ENCODE assay signal across 37 mouse cellular contexts in the genomic region with DNA sequence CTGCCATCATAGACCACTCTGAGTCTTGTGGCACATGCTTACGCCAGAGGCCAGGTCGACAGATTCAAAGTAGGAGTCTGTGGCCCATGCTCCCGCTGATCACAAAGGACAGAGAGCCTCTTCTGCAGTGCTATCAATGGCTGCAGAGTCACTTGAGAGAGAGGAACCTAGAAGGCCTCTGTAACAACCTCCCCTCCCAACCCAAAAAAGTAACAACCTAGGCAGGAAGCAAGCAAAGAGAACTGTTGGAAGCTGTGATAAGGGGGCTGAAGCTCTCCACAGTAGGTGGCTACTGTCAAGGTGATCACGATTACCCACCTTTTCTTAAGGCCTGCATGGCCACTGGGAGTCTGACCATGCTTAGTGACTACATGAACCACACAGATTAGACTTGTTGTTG. TPM values are rescaled to one million over a fixed set of nuclear protein-coding genes. Genes with fewer than 3 reads are reported as not detected.
"Had no signal": no experiment of that assay in that cellular context is flagged by ENCODE, and none has a peak within 500 bp of the region (broad histone marks: within the 10 kb centered on the region; RNA-seq: fewer than 3 reads in every experiment).

No protein-coding gene starts in this region.

- H3K9ac ChIP-seq: embryonic facial prominence, embryonic 12.5 days; embryonic facial prominence, embryonic 13.5 days; embryonic facial prominence, embryonic 15.5 days; forebrain, embryonic 12.5 days; forebrain, embryonic 13.5 days; forebrain, embryonic 15.5 days; forebrain, postnatal 0 days had no signal

- H3K4me2 ChIP-seq: embryonic facial prominence, embryonic 12.5 days; embryonic facial prominence, embryonic 13.5 days; embryonic facial prominence, embryonic 15.5 days; forebrain, embryonic 12.5 days; forebrain, embryonic 13.5 days; forebrain, embryonic 15.5 days had no signal

- ATAC-seq: forebrain, embryonic 13.5 days; forebrain, embryonic 14.5 days; forebrain, embryonic 15.5 days; forebrain, embryonic 16.5 days; forebrain, postnatal 0 days had no signal

- H3K9me3 ChIP-seq: embryonic facial prominence, embryonic 15.5 days; forebrain, embryonic 12.5 days; forebrain, embryonic 13.5 days; forebrain, embryonic 15.5 days had no signal

- H3K36me3 ChIP-seq: embryonic facial prominence, embryonic 10.5 days; embryonic facial prominence, embryonic 12.5 days; embryonic facial prominence, embryonic 13.5 days; embryonic facial prominence, embryonic 15.5 days; forebrain, embryonic 10.5 days; forebrain, embryonic 12.5 days; forebrain, embryonic 15.5 days had no signal

- H3K4me1 ChIP-seq: embryonic facial prominence, embryonic 13.5 days; embryonic facial prominence, embryonic 15.5 days; forebrain, embryonic 12.5 days; forebrain, embryonic 13.5 days; forebrain, embryonic 15.5 days had no signal

- H3K27ac ChIP-seq: embryonic facial prominence, embryonic 10.5 days; embryonic facial prominence, embryonic 12.5 days; embryonic facial prominence, embryonic 13.5 days; embryonic facial prominence, embryonic 15.5 days; forebrain, embryonic 10.5 days; forebrain, embryonic 12.5 days; forebrain, embryonic 13.5 days; forebrain, embryonic 15.5 days; gastrocnemius, adult 2 months; heart, adult 2 months had no signal

- H3K4me3 ChIP-seq: embryonic facial prominence, embryonic 10.5 days; embryonic facial prominence, embryonic 12.5 days; embryonic facial prominence, embryonic 13.5 days; embryonic facial prominence, embryonic 15.5 days; erythroblast, embryonic 14.5 days; forebrain, embryonic 10.5 days; forebrain, embryonic 12.5 days; forebrain, embryonic 13.5 days; forebrain, embryonic 15.5 days; gastrocnemius, adult 2 months; heart, adult 2 months had no signal

- DNase-seq: cerebellum, adult 8-10 months; cerebellum, adult 9-10 months; cerebellum, adult 9-11 months; cerebellum, postnatal 10 days; cerebellum, postnatal 14 days; cerebellum, postnatal 25 days; cerebellum, postnatal 36 days; embryo, embryonic 11 days; forebrain, postnatal 0 days; gastrocnemius, adult 2 months; gastrocnemius, postnatal 10 days; gastrocnemius, postnatal 14 days; gastrocnemius, postnatal 25 days; gastrocnemius, postnatal 36 days; heart, adult 18-20 months; heart, adult 2 months had no signal

RNA-seq across cellular contexts. Expression of a gene that starts 11.7 kb away (rescaled TPM):
- total RNA-seq: common myeloid progenitor, adult 5-6 weeks; gastrocnemius, adult 18-20 months; gastrocnemius, adult 2 months; gastrocnemius, postnatal 25 days; gastrocnemius, postnatal 36 days; granulocyte monocyte progenitor cell, adult 5-6 weeks; heart, adult 18-20 months; heart, adult 2 months had no signal
- polyA plus RNA-seq: embryonic facial prominence, embryonic 10.5 days; embryonic facial prominence, embryonic 11.5 days; forebrain, embryonic 11.5 days had no signal

RNA-seq across cellular contexts. Expression of a gene that starts 14.4 kb away (rescaled TPM):
- total RNA-seq: forebrain, postnatal 0 days; gastrocnemius, postnatal 4 days had no signal
- polyA plus RNA-seq: forebrain, embryonic 14.5 days; forebrain, embryonic 16.5 days; forebrain, postnatal 0 days had no signal

RNA-seq across cellular contexts. Expression of a gene that starts 23.3 kb away (rescaled TPM):
- total RNA-seq: common myeloid progenitor, adult 5-6 weeks; forebrain, postnatal 0 days; gastrocnemius, adult 18-20 months; gastrocnemius, adult 2 months; gastrocnemius, adult 8-10 months; gastrocnemius, postnatal 10 days; gastrocnemius, postnatal 14 days; gastrocnemius, postnatal 25 days; gastrocnemius, postnatal 36 days; gastrocnemius, postnatal 4 days; granulocyte monocyte progenitor cell, adult 5-6 weeks; heart, adult 18-20 months; heart, adult 2 months had no signal
- polyA plus RNA-seq: embryonic facial prominence, embryonic 13.5 days; frontal cortex, adult 2 months; gonadal fat pad, adult 2 months; heart, adult 2 months had no signal

RNA-seq across cellular contexts. Expression of a gene that starts 29.3 kb away (rescaled TPM):
- total RNA-seq: common myeloid progenitor, adult 5-6 weeks; granulocyte monocyte progenitor cell, adult 5-6 weeks had no signal
- polyA plus RNA-seq: embryonic facial prominence, embryonic 14.5 days had no signal
